Mouse (Mus musculus) layer of hippocampus, adult 11-12 months (tissue): Measurements from ENCODE around the gene Cadm4.
"Not testable (repeated sequence)": the region's sequence is repeated elsewhere in the genome, so short reads cannot be mapped to it uniquely, and the experiment has no call there.

ENCODE experiments used
- DNase-seq: peaks from one replicate; pipeline ENCODE4 v3.0.0; 2022; ENCODE audit warnings: low spot score

The Cadm4 gene

DNA sequence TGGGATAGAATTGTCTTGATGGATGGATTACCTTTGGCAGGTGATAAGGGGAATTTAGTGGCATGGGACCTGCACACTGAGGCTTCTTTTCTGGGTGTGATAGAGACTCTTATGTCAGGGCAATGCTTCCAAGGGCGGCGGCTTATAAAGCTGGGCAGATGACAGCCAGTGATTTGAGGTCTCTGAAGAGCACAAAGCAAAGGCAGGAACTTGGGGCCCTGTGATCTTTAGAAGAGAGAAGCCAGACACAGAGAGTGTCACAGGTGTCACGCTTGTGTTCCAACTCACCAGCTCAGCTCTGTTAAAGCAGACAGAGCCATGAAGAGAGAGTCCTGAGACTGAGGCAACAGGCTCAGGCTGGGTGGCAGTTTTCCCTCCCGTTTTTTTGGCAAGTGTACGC, 13.9 kb upstream of the Cadm4 start:
- no peak for DNase-seq

DNA sequence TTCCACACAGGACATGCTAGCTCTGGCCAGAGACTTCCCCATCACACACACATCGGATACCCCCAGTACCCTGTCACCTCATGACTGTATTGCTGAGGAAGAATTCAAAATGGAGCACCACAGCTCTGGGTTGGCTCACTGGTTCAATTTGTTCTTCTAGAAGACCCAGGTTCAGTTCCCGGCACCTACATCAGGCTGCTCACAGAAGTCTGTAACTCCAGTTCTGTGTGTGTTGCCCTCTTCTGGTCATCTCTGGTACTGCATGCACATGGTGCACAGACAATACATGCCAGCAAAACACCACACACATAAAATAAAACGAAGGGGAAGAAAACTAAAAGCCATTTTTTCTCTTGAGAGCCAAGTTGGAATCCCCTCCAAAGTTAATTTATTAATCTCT, 12.7 kb upstream of the Cadm4 start:
- DNase-seq = no peak

DNA sequence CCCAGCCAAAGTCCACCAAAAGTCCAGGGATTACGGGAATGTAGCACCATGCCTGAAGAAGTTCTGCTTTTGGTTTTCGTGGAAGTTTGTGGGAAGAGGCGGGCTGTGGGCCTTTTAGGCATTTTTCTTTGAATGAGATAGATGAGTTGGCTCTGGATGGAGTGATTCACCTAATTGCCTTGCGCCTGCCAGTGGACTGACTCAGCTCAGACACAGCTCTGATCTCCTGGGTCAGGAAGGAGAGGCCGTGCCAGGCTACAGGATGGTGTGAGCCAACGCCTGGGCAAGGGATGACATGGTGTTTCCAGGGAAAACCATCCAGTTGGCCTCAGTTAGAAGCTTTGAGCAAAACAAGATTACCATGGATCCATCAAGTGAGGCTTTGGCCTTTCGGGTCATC, 11.5 kb upstream of the Cadm4 start:
- no peak for DNase-seq

DNA sequence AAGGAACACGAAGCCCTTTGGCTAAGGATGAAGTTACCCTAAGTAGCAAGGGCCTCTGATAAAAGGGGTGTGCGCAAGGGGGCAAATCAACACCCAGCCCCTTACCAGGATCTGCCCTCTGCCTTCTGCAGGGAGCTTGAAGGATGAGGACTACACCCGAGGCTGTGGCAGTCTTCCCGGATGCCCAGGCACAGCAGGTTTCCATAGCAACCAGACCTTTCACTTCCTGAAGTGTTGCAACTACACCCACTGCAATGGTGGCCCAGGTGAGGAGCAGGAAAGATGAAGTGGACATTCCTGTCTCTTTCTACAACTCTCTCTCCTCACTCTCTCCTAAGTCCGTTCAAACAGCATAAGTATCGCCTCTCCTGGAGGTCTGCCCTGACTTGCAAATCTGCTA, 9.4 kb upstream of the Cadm4 start:
- no peak for DNase-seq

DNA sequence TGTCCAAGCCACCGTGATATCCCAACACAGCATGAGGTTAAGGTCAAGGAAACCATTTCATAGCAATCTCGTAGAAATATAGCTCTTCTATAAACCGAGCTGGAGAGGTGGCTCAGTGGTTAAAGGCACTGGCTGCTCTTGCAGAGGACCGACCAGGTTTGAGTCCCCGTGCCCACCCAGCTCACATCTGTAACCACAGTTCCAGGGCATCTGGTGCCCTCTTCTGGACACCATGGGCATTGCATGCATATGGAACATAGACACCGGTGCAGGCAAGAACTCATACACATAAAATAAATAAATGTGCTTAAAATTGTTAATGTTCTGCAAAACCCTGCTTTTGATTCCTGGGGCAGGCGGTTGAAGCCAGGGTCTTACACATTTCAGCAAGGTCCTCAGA, 8.9 kb upstream of the Cadm4 start:
- no peak for DNase-seq

DNA sequence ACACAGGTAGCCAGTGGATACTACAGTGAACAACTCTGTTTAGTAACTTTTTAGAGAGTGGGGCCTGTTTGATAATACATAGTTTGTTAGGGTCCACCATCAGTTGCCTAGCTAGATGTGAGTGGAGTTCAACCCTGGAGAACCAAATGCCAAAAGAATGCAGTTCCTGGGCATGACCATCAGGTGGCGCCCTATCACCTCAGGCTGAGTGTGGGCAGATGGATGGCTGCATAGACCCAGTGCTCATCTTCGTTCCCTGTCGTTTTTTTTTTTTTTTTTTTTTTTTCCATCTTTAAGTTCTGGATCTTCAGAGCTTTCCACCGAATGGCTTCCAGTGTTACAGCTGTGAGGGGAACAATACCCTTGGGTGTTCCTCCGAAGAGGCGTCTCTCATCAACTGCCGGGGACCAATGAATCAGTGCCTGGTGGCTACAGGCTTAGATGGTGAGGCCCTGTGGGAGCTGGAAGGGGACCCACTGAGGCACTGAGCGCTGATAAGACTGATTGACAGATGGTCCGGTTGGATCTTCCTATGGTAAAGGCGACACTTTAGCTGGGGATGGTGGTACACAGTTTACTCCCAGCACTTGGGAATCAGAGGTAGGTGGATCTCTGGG, 7.8 kb upstream of the Cadm4 start:
- peak; percentile 73 for DNase-seq

DNA sequence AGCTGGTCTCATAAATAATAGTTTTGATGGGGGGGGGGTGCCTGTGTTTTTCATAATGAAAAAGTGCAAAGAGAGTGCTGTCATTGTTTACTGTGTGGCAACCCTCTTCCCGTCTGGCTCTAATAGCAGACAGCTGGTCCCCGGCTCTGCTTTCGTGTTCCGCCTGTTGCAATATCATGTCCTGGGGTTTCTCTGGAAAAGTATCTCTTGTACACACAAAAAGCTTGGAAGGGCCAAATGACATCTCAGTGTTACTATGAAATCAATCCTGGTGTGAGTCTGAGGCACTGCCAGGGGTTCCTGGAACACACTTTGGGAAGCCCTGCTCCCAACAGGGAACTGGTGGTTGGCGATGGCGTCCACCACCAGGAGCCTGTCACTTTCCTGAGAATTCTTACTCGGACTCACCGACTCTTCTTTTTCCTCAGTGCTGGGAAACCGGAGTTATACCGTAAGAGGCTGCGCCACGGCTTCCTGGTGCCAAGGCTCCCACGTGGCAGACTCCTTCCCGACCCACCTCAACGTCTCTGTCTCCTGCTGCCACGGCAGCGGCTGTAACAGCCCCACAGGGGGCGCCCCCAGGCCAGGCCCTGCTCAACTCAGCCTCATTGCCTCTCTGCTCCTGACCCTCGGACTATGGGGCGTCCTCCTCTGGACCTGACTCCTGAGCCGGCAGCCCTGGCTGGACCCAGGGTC, 6.9 kb upstream of the Cadm4 start:
- DNase-seq = peak; percentile 70

DNA sequence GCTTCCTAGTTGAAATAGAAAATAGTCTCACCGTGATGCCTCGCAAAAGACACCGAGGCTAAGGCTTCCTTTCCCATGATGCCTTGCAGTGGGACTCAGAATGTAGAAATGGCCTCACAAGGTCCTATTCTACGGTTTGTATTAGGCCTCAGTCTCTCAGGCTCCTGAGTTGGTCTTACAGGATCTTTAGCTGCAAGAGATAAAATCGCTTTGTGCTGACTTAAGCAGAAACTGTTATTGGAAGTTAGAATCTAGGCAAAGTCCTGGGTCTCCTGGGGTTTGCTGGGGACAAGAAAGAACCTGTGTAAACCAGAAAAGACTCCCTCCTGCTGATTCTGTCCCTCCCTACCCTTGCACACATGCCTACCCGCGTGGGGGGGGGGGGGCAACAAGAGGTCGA, 5.5 kb upstream of the Cadm4 start:
- DNase-seq = no peak

DNA sequence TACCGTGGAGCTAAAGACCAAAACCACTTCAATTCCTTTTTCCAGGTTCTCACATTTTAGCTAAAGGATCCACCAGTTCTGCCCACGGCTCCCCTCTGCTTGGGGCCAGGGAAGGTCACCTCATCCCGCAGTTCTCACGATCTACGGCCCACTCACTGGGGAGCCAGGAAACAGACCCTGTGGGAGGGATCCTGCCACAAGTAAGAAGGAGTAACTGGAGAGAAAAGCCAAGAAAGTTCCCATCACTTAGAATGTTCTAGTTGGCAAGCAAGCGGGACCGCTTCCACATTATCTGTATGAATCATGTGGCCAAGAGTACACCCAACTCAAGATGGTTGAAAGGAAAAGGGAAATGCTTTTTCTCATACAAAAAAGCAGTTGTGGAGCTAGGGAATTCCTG, 5.0 kb upstream of the Cadm4 start:
- no peak for DNase-seq

DNA sequence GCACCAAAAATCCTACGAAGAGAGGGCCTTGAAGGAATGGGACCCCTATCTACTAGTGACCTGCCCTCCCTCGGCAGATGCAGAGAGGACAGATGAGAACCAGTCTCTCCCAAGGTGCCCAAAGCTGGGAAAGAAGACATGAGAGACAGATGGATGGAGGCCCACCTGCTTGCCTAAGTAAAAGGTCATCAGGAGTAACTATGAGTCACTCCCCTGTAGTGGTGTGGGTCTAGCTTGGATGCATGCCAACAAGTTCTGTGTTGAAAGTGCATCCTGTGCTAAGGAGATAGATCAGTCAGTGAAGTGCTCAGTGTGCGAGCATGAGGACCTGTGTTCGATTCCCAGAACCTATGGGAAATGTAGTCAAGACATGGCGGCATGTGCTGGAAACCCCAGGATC, 2.9 kb upstream of the Cadm4 start:
- DNase-seq = no peak

DNA sequence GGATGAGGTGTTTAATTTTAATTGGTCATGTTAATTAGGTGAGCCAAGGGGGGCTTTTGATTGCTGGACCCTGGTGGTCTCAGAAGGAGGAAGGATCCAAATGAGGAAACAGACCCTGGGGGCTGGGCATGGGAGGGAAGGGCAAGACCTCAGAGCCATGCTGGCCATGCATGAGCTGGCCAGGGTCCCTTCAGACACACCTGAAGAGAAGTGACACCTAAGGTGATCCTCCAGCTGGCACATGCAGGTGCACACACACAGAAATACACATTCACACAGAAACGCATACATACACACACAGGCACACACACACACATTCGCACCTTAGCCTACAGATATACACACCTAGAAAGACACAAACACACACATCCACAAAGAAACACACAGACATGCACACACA, 2.1 kb upstream of the Cadm4 start:
- no peak for DNase-seq

DNA sequence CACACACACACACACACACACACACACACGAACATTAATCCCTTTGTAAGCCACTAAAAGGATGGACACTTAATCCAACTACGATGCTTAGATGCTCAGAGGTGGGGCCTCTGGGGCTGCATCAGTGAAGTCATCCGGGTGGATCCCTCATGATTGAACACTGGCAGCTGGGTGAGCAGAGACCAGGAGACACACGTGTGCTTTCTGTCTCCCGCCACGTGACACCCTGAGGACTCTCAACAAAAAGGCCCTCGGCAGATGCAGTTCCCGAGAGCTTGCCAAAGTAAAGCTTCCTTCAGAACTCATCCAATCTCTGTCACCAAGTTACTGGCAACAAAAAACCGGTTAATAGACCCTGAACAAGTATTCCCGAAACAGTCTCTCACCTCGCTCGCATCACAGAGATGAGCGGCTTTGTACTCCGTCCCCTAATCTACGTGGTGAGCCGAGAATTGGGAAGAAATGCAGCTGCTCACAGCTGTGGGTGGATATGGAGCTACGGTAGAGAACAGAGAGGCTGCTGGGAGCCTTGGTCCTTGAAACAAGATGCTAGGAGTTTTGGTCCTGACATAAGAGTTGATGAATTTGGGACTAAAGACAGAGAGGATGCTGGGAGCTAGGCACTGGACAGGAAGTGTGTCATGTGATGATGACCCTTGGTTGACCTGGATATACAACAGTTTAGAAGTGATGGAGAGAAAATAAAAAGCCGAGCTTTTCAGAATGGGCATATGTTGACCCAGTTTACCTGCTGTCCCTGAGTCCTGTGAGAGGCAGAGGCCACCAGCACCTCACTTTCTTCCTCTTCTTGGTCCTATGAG, 1.5 kb upstream of the Cadm4 start:
- DNase-seq = peak; percentile 55

DNA sequence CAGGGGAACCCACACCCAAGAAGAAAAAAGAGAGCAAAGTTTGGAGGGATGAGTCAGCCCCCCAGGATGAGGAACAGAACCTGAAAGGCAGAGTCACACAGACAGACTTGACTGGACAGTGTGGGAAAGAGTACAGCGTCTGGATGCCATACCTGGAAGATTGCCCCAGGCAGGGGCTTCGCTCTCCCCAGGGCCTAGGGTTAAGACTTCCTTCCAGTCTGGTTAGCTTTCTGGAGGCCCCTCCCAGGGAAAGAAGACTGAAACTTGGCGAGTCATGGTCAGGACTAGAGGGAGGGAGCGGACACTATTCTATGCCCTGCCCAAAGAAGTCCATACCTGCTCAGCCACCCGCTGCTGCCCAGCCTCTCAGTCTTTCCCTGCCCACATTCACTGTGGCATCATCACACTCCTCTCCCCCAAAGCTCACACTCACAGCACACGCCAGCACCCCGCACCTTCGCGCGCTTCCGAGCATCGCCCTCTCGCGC, 793 bp upstream of the Cadm4 start:
- no peak for DNase-seq

DNA sequence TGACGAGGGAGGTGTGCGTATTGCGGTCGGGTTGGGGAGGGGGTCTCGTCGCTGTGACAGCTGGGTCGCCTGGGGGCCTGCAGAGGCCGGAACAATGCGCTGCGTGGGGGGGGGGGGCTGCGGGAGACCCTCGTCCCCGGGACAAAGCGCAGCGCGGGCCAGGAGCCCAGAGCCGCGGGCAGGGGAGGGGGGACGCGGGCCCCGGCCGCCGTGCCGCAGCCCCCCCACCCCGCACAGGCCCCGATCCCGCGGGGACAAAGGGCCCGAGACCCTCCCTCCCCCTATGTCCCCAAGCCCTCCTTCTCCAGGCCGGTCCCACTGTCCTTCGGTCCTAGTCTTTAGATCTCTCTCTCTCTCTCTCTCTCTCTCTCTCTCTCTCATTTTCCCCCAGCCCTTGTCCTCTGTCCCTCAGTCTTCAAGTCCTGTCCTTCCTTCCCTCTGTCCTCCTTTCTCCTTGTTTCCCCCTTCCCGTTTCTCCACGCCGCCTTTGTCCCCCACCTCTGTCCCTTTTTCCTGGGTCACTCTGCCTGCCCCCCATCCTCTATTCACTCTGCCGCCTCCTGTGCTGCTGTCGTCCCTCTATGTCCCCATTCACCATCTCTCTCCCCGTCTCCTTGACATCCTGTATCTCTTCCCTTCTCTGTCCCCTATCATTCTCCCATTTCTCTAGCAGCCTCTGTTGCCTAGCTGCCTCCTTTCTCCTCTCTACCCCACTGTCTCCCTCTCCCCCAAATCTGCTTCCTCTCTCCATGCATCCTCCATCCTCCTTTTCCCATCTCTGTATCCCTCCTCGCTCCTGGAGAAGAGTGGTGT, 591 bp downstream of the Cadm4 start:
- no peak for DNase-seq

DNA sequence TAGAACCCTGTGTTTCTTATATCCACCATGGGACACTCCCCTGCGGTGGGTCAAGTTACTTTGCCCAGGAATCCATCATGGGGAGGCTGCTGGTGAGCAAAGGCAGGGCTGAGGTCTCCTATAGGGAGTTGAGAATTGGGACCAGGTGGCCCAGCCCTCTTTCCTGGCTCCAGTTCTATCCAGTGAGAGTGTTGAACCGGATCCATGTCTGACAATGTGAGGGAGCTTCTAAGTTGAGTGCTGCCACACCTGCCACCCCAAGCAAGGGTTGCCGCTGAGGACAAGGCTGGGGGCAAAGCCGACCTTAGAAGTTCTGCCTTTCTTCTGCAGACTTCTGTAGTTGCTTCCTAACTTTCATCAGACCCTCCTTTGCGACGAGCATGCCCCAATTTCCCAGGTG, 1.5 kb downstream of the Cadm4 start:
- not testable (repeated sequence) for DNase-seq

DNA sequence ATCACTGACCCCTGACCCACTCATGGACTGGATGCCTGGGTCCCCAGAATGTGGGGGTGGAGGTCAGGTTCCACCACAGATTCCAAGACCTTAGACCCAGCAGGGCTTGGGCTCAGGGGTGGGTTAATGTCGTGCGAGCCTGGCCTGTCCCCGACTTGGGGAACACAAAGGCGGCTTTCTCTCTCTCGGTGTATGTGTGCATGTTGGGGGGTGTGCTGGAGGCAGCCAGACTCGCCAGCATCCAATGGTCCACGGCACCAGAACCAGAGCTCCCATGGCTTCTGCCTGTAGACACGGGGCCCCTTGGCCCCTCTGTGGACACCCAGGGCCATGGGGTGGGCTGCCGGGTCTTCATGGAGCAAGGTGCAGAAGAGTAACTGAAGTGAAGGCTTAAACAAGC, 3.7 kb downstream of the Cadm4 start:
- peak; percentile 52 for DNase-seq

DNA sequence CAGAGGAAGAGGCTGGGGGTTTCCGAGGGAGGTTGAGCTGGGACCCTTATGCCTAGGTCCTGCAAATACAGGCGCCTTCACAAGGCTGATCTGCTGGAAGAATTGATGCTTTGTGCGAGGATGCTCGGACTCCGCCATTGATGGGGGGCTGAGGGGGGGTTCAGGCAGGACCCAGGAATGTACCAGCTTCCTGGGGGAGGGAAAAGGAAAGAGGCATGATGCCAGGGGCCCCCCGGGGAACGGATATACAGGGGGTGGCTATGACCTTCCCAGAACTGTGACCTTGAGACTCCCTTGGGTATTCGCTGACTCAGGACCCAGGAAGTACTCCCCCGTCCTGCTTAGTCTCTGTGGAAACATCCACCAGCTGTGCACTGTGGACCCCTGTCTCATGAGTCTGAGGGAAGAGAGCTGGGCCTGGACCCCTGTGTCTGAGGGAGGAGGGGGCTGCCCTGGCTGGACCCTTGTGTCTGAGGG, 4.9 kb downstream of the Cadm4 start:
- DNase-seq = no peak

DNA sequence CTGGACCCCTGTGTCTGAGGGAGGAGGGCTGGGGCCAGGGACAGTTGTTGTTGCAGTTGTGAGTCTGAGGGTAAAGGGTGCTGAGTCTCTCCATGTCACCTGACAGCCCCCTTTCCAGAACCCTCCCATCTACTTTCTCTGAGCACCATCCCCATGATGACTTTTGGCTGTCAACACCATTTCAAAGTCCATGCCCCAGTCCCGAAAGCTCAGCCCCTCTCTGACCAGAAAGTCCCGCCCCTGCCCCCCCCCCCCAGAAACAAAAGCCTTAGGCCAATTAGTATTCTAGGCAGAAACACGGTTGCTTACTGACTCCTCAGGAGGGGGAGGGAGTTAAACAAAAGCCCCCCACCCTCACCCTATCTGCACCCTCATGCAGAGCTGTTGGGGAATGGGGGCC, 5.6 kb downstream of the Cadm4 start:
- DNase-seq = no peak

DNA sequence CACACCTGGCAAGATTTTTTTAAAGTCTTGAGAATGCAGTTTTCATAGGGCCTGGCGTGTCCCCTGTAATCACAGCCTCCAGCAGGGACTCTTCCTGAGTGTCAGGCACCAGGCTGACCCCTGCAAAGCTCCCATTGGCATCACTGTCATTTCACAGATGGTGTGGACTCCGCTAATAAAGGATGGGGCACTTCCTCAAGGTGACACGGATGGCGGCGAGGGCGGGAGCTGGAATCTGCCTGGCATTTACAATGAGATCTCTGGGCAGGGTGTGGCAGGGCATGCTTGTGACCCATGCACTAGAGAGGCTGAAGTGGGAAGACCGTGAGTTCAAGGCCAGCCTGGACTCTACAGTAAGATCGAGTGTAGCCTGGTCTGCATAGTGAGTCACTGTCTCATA, 6.5 kb downstream of the Cadm4 start:
- DNase-seq = no peak

DNA sequence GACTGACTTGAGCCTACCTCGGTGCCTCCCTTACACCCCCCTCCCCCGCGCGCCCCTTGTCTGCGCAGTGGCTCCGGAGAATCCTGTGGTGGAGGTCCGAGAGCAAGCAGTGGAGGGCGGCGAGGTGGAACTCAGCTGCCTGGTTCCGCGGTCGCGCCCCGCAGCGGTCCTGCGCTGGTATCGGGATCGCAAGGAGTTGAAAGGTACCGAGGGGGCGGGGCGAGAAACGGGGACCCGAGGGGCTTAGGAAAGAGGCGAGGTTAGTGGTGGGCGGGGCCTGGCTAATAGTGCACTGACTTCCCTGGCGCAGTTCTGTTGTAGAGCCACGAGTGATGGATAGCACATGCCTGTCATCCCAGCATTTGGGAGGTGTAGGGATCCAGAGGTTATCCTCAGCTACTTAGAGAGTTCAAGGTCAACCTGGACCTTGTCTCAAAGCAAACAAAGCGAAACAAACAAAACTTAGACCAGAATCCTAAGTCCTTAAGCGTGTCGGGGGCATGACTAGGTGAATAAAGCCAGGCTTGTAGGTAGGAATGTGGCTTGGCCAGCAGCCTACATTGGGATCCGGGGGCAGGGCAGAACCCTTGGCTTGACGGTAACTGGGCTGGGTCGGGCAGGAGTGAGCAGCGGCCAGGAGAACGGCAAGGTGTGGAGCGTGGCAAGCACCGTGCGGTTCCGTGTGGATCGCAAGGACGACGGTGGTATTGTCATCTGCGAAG, 18.2 kb downstream of the Cadm4 start:
- DNase-seq = no peak

DNA sequence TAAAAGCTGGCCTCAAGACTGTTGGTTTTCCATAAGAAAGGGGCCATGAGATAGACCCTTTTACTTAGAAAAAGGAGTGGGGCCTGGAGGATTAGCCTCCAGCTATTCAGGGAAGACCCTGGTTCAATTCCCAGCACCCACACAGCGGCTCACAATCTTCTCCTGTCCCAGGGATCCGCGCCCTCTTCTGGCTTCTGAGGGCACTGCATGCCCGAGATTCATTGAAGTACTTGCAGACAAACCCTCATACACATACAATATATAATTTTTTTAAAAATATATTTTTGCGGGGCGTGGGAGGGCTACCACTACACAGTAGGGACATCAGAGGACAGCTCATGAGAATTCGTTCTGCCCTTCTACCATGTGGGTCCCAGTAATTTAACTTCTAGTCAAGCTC, 19.1 kb downstream of the Cadm4 start:
- no peak for DNase-seq

DNA sequence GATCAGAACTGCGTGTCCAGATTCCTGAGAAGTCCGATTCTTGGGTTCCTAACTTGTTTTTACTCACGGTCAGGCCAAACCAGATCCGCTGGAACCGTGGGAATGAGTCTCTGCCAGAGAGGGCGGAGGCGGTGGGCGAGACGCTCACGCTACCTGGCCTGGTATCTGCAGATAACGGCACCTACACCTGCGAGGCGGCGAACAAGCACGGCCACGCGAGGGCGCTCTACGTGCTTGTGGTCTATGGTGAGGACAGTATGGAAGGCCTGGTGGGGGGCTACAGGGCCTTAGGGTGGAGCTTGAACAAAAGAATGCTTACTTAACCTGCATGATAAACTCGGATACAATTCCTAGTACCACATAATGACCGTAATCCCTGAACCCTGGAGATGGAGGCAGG, 19.7 kb downstream of the Cadm4 start:
- DNase-seq = no peak
